Mouse (Mus musculus) thymus, postnatal 10 days (tissue): Measurements from ENCODE around the gene Ror1.

Experiments used
- DNase-seq, 2 experiments: peaks; one replicate each; pipeline ENCODE4 v3.0.0; 2021; ENCODE audit warnings: low spot score in 2 of 2

Gene Ror1

GRCm38 (mm10) chr4:100095685-100096595 is at the start of gene Ror1:
Ror1 (plus strand) TSS chr4:100095791.
- peak; percentile 40 to 68 for DNase-seq

- DNase-seq, result no peak
These were observed 48.5 kb upstream of the Ror1 start for GRCm38 (mm10) chr4:100047066-100047465.

GRCm38 (mm10) chr4:100048351-100048950 is 47.1 kb upstream of the Ror1 start:
- no peak for DNase-seq

- DNase-seq, result no peak
These were observed 43.8 kb upstream of the Ror1 start for GRCm38 (mm10) chr4:100051767-100052166.

- DNase-seq, result no peak
These were observed 43.3 kb upstream of the Ror1 start for GRCm38 (mm10) chr4:100052258-100052657.

- DNase-seq, result no peak
These were observed 39.5 kb upstream of the Ror1 start for GRCm38 (mm10) chr4:100056046-100056445.

GRCm38 (mm10) chr4:100056446-100056845 is 39.1 kb upstream of the Ror1 start:
- no peak for DNase-seq

- DNase-seq, result no peak
These were observed 38.2 kb upstream of the Ror1 start for GRCm38 (mm10) chr4:100057381-100057780.

GRCm38 (mm10) chr4:100058631-100059030 is 37.0 kb upstream of the Ror1 start:
- DNase-seq, result no peak

GRCm38 (mm10) chr4:100059811-100060210 is 35.8 kb upstream of the Ror1 start:
- no peak for DNase-seq

- no peak for DNase-seq
These were observed 34.1 kb upstream of the Ror1 start for GRCm38 (mm10) chr4:100061396-100062066.

- DNase-seq, result no peak
These were observed 29.9 kb upstream of the Ror1 start for GRCm38 (mm10) chr4:100065686-100066085.

- DNase-seq, result no peak
These were observed 25.5 kb upstream of the Ror1 start for GRCm38 (mm10) chr4:100070101-100070500.

GRCm38 (mm10) chr4:100096596-100097181 is 1.1 kb downstream of the Ror1 start:
- DNase-seq, result no peak

- DNase-seq, result no peak
These were observed 1.9 kb downstream of the Ror1 start for GRCm38 (mm10) chr4:100097364-100097979.

GRCm38 (mm10) chr4:100101066-100101820 is 5.7 kb downstream of the Ror1 start:
- DNase-seq, result no peak

- DNase-seq, result no peak
These were observed 6.3 kb downstream of the Ror1 start for GRCm38 (mm10) chr4:100101844-100102243.

GRCm38 (mm10) chr4:100104241-100104640 is 8.7 kb downstream of the Ror1 start:
- DNase-seq, result no peak

- DNase-seq, result no peak
These were observed 12.0 kb downstream of the Ror1 start for GRCm38 (mm10) chr4:100107593-100107992.

GRCm38 (mm10) chr4:100108551-100108950 is 13.0 kb downstream of the Ror1 start:
- DNase-seq, result no peak

GRCm38 (mm10) chr4:100114148-100114547 is 18.6 kb downstream of the Ror1 start:
- DNase-seq, result no peak
